Mouse (Mus musculus) regulatory T cell (primary cell): Measurements from ENCODE around the gene Cdkn1b.

Experiments used
- in situ Hi-C: fragments of 300-600 bp; cut with MboI, MseI; formaldehyde crosslinking; loops from one replicate; pipeline ENCODE4 v1.15.1; 2025; ENCODE audit warnings: high pct_unique_total_duplicates

Cdkn1b gene

DNA sequence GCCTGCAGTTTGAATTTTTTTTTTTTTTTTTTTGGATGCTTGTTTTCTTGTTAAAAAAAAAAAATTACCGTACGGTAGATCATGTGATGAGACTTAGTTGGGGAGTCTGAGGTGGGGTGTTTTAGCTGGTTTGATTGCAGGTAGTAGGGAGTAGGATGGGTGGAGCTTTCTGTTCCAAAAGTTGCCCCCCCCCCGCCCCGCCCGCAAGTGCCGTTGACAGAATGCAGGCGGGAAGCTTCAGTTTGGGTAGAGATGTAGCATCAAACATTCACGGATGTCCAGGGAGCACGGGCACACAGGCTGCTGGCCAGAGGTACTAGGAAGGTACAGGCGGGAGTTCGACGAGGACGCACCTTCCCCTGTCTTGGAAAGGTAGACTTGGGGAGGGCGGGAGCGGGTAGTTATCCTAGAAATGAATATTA, 8.7 kb downstream of the Cdkn1b start:
- in situ Hi-C loops = no loop called here

DNA sequence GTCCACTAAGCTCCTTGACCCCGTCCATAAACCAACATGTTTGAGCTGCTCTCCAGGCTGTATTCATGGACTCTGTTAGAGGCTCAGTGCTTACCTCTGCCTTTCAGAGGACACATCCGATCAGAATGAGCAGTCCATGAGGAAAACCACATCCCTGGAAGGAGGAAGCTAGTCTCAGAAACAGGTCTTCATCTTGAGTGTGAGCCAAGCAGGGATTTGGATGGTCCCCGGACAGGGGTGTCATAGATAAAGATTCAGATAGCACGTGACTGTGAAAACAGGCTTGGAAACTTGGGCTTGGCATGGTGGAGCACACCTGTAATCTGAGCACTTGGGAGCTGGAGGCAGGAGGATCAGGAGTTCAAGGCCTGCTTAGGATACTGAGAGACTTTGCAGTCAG, 9.7 kb downstream of the Cdkn1b start:
- in situ Hi-C loops = loop anchor here (5.0 kb wide), 1 partner anchor 33 kb away; the partner anchor contains the start of gene Gpr19

DNA sequence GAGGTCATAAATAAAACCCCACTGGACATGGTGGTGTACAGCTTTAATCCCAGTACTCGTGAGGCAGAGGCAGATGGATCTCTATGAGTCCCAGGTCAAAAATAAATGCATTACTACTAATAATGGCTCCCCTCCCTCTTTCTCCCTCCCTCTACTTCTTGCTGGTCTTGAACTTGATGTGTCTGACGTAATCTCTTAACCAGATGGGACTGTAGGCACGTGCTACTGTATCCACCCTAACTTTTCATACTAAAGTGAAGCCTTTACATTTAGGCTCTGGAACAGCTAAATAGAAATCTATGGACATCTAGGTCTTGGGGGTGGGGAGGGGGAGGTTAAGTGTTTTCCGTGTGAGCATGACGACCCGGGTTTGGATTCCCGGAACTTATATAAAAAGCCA, 10.2 kb downstream of the Cdkn1b start:
- in situ Hi-C loops = loop anchor here (5.0 kb wide), 1 partner anchor 33 kb away; the partner anchor contains the start of gene Gpr19

DNA sequence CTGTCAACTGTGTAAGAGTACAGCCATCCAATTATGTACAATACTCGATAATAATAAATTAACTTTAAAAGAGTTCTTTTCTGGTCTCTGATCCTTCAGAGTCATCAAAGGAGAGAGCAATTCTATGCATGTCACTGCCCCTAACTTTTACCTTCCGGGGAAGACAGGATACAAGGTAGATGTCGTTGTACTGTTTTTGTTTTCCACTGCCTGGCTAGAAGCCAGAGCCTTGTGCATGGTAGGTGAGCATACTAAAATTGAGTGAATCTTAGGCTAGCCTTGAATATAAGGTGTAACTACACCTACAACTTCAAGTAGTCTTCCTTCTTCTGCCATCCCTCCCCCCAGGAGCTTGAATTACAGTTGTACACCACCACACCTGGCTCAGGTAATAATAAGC, 10.9 kb downstream of the Cdkn1b start:
- in situ Hi-C loops = loop anchor here (5.0 kb wide), 1 partner anchor 34 kb away; the partner anchor contains the start of gene Gpr19

DNA sequence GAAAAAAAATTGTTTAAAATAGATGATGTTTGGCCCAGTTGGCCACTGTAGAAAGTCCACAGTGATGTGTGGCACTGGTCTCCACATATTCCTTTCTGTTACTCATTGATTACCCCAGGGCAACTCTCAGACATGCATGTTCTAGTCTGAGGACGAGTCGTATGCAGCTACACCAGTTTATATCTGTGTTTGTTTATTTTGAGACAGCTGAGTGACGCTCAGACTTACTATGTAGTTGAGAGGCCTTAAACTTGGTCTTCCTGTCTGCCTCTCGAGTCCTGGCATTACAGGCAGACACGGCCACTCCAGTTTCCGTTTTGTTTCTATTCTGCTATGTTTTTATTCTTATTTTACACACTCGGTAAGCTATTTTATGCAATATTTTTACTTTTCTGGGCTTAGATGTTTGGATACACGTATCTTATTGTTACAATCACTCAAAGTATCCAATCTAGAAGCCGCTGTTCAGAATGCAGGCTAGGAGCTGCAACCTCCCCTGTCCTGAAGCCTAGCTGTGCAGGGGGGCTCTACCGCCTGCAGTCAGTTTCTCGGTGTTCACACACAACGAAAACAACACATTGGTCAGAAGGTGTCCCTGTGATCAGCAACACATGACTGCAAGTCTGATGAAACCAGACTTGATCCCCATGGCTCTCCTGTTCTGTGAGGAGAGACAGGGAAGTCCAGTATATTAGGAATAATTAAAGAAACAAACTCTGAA, 12.4 kb downstream of the Cdkn1b start:
- in situ Hi-C loops = loop anchor here (5.0 kb wide), 1 partner anchor 35 kb away; the partner anchor contains the start of gene Gpr19

DNA sequence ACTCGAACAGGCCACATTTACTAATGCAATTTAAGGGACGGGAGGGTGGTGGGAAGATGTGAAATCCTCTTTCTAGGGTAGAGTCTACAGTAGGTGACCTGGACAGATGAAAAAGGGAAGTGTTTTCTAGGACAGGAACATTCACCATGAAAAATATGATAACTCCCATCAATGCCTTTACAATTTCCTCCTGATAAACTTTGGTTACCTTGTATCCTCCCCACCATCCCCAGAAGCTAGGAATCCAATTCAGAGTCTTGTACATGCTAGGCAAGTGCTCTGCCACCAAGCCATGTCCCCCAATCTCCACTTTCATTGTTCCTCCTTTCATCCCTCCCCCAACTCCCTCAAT, 13.0 kb downstream of the Cdkn1b start:
- in situ Hi-C loops = loop anchor here (5.0 kb wide), 1 partner anchor 36 kb away; the partner anchor contains the start of gene Gpr19

DNA sequence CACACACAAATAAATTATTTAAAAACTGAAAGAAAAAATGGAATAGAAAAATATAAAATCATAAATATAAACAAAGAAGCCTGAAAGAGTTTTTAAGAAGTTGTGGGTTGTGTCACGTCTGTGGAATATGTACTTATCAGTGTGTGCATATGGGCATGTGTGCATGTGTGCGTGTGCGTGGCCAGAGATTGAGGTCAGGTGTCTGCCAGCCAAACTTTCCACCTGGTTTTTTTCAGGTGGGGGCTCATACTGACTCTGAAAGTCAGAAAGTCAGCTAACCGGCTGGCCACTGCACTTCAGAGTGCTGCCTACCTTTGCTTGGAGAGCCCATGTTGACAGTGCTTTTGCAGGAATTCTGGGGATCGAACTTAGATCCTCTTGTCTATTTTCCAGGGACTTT, 14.1 kb downstream of the Cdkn1b start:
- in situ Hi-C loops = loop anchor here (5.0 kb wide), 1 partner anchor 37 kb away; the partner anchor contains the start of gene Gpr19

DNA sequence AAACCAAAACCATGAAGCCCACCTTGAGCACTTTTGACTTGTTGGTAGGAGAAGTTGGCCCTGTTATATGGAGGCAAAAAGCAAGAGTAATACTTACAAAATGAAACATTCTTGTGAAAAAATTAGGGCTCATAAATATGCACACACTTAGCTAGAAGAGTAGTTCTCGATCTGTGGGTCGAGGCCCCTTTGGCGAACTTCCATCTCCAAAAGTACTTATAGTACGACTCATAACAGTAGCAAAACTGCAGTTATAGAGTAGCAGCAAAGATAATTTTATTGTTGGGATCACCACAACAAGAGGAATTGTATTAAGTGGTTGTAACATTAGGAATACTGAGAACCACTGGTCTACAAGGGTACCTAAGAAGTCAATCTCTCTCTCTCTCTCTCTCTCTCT, 19.6 kb downstream of the Cdkn1b start:
- in situ Hi-C loops = no loop called here

DNA sequence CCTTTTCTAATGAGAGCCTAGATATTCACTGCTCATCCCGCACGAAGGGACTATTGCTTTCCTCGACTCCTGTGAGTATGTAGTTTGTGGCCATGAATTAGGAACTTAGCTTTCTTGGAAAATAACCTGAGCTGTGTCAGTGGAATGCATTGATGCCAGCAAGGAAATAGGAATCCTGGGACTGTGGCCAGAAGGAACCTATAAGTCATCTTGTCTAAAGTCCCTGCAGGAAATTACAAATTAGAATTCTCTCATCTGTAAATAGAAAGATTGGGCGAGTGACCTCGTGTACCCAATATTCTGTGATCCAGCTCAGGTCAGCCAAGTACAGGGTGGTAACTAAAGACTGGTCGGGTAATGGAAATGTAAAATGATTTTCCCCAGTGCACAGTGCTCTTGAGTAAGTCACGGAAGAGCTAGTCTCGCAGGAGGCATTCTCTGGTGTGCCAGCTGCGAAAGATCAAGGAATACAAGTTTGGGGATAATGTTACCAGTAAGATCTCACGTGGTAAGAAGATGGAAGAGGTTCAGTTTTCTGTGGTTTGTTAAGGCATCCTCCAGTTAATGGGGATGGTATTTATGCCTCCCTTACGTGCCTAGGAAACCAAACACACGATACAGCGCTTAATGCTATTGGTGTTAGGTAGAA, 23.7 kb downstream of the Cdkn1b start:
- in situ Hi-C loops = no loop called here

DNA sequence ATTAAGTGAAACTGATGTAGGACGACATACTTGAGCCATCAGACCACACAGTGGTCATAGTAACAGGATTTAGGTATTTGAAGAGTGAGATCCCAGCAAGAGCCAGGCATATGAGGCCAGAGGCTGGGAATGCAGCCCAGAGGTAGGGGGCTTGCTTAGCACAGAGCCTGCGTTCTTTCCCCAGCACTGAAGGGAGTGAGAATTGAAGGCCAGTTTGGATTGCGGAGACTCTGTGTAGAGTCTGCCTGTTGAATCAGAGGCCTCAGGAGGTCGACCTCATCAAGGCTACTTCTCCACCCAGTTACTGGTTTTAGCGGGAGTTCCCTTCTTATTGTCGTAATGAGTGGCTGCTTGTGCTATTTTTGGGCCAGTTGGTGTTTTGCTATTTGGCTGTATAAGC, 25.9 kb downstream of the Cdkn1b start:
- in situ Hi-C loops = loop anchor here (5.0 kb wide), 1 partner anchor 289 kb away; no protein-coding TSS in a partner anchor

DNA sequence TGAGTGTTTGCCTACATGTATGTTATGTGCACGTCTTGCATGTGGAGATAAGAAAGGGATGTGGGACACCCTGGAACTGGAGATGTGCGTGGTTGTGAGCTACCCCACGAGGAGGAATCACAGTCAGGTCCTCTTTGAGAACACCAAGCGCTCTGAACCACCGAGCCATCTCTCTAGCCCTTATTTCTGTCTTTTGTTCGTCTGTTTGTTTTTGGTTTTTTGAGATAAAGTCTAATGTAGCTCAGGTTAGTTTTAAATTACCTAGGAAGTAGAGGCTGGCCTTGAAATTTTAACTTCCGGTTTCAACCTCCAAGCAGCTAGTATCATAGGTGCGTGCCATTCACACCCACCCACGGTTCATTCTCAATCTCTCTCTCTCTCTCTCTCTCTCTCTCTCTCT, 26.7 kb downstream of the Cdkn1b start:
- in situ Hi-C loops = loop anchor here (5.0 kb wide), 1 partner anchor 290 kb away; no protein-coding TSS in a partner anchor

DNA sequence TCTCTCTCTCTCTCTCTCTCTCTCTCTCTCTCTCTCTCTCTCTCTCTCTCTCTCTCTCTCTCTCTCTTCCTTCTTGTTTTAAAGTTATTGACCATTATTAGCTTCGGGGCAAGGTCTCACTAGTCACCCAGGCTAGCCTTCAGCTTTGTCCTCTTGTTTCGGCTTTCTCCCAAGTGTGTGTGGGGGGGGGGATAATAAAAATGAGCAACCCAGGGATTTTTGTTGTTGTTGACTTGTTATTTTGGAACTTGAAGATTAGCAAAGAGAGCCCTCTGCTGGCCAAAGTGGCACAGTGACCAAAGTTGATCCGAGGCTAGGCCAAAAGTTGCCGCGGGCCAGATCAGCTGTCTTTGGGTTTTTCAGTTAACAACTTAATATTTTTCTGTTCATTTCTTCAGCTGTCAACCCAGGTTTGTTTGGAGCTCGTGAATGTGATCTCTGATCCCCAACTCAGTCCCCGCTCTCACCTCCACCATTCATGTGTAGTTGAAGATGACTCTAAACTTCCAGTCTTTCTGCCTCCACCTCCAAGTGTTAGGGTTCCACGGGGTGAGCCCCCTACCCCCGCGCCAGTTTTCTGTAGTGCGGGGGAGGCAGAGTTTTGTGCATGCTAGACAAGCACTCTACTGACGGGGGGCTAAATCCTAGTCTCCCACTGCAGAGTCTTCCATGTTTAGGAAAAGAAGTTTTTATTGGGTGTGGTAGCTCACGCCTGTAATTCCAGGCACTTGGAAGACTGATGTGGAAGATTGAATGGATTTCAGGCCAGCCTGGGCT, 27.3 kb downstream of the Cdkn1b start:
- in situ Hi-C loops = loop anchor here (5.0 kb wide), 1 partner anchor 290 kb away; no protein-coding TSS in a partner anchor

DNA sequence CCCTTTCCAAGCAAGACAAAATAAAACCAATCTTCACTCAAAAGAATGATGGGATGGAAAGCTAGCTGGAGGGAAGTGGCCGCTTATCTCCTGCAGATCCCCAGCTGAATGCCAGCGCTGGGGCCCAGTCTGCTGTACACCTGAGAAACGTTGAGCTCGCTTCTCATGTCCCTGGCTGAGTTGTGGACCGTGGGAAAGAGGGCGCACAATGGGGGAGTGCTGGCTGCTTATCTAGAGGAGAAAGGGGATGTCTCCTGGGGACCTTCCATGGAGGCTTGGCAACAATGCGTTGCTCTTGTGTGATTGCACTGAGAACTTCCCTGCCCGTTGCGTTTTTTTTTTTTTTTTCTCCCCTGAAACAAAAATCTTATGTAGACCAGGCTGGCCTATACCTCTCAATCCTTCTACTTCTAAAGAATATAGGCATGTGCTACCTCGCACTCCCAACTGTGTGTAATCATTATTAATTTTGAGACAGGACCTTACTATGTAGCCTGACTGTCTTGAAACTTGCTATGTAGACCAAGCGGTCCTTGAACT, 28.4 kb downstream of the Cdkn1b start:
- in situ Hi-C loops = loop anchor here (5.0 kb wide), 1 partner anchor 291 kb away; no protein-coding TSS in a partner anchor

DNA sequence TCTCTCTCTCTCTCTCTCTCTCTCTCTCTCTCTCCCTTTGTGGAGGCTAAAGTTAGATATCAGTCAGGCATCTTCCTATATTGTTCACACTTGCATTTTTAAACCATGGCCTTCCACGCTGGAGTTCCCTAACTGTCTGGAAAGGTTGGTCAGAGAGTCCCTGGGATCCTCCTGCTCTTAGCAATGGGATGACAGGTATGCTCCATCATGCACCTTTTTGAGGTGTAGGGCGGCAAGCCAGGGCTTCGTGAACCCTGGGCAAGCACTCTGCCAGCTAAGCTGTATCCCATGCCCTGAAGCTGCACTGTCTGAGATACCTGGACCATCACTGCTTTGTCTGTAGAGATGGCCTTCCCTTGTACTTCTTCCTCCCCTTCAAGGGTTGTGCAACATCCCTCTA, 29.0 kb downstream of the Cdkn1b start:
- in situ Hi-C loops = loop anchor here (5.0 kb wide), 1 partner anchor 292 kb away; no protein-coding TSS in a partner anchor

DNA sequence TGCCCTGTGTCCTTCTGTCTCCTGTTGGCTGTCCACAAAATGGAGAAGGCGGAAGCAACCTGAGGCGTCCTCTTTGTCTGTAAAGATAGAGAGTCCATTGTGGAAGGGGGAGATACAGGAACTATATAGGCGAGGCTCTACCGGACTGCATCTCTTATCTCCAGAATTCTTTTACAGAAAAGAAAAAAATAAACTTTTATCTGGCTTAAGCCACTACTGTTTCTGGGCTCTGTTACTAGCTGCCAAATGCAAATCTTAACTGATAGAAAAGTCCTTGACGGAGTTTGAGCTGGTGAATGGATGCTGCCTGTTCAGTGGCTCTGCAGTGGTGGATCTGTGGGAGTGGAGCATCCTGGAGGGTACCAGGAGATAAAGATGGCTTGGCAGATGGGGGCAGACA, 31.2 kb downstream of the Cdkn1b start:
- in situ Hi-C loops = loop anchor here (5.0 kb wide), 1 partner anchor 79 kb away; no protein-coding TSS in a partner anchor

DNA sequence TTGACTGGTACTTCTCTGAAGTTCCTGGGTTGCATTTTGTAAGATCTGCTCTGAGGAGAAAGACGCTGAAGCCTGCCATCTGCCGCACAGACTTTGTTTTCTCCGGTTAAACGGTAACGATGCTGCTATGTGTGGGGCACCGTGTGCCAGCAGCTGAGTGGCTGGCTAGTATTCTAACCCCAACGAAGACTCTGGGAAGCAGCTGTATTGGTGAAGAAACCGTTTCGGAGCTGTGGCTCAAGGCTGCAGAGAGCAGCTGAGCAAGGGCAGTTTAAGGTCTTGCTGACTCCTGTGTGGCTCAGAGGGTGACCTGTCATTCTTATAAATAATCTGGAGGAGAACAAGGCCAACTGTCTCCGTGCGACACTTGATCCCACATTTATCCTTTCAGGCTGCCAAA, 33.8 kb downstream of the Cdkn1b start:
- in situ Hi-C loops = loop anchor here (5.0 kb wide), 1 partner anchor 82 kb away; no protein-coding TSS in a partner anchor

DNA sequence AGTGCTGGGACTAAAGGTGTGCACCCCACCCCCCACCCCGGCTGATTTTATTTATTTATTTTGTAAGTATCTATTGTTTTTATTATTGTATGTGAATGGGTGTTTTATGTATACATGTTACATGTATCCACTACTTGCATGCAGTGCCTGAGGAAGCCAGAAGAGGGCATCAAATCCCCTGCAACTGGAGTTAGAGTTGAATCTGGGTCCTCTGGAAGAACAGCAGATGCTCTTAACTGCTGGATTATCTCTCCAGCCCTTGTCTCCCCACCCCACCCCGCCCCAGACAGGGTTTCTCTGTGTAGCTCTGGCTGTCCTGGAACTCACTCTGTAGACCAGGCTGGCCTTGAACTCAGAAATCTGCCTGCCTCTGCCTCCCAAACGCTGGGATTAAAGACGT, 36.2 kb downstream of the Cdkn1b start:
- in situ Hi-C loops = no loop called here

DNA sequence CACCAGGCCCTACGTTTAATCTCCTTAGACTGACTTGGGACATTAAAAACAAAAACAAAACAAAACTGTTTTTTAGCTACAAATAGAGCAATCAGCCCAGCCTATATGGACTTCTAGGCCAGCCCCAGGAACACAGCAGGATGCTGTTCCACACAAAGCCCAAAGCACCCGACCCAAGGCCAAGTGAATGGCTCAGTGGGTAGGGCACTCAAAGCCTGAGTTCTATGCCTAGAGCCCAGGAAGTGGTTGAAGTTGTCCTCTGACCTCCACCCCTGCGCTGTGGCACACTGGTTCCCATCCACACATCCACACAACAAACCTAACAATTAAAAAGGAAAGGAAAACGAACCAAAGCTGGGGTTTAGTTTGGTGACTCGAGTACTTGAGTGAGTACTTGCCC, 41.1 kb downstream of the Cdkn1b start:
- in situ Hi-C loops = no loop called here

DNA sequence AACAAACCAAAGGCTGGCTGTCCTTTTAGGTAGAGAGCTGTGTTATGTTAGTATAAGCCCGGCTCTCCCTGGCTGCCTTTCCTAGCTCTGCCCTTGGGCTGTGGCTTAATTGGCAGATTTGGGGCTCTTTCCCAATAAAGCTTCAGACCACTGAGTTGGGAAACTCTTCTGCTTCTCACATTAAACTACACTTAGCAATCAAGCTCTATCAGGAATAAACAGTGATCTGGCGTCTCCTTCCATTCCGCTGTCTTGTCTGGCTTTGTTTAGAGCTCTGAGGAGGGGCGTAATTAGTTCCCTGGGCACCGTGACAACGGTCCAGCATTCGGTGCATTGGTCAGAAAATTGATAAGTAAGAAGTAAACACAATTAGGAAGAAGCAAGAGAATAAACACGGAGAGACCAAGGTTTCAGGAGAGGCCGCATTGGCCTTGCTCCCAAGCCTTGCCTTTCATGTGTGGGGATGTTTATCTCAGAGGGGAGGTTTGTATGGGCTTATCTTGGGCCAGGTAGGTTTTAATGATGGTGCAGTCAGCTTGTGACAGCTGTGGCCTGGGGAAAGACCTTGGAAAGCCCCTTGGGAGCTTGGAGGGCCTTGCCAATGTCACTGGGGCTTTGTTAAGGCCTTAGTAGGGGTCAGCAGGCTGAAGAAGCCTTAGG, 41.8 kb downstream of the Cdkn1b start:
- in situ Hi-C loops = no loop called here

DNA sequence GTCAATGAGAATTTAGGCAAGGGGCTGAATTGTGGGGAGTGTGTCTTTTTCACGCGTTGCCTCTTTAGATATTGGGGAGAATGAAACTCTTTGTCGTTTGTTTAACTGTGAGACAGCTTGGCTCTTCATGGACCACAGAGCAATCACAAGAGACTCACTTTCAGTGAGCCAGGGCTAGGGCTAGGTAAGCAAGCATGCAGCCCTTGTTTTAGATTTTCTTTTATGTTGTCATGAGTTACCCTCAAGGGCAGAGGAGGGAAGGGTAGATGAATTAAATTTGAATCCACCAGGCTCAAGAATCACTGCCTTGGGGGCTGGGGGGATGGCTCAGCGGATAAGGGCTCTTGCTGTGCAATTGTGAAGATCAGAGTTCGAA, 42.3 kb downstream of the Cdkn1b start:
- in situ Hi-C loops = no loop called here

DNA sequence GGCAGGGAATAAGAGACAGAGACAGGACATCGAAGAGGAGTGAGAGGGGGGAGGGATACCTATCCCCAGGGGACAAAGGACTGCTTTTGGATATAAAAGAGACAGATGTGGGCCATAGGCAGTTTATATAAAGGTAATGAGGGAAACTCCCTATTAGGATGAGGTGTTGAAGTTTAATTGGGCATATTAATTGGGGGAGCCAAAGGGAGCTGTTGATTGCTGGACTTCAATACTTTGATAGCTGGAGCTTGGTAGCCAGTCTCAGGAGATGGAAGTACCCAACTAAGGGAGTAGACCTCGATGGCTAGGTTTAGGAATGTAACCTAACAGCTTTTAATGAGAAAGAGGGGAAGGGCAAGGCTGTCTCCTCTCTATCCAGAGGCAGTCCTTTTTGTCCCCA, 43.7 kb downstream of the Cdkn1b start:
- in situ Hi-C loops = no loop called here
